Mouse (Mus musculus) hindbrain, embryonic 10.5 days (tissue): Measurements from ENCODE around the gene Nkx6-1. TPM values are rescaled to one million over a fixed set of nuclear protein-coding genes. Genes with fewer than 3 reads are reported as not detected.

Source experiments
- DNase-seq: peaks from one replicate; pipeline ENCODE4 v3.0.0-alpha.2; 2017; ENCODE audit warnings: low spot score
- H3K27ac ChIP-seq: fragments of 300-500 bp; sonication (generic); 2 replicates; pipeline ENCODE4 v1.5.1; 2016; ENCODE audit warnings: mild to moderate bottlenecking, moderate library complexity
- H3K27me3 ChIP-seq: fragments of 300-500 bp; sonication (generic); 2 replicates; pipeline ENCODE4 v1.6.1; 2016; ENCODE audit warnings: mild to moderate bottlenecking; ENCODE audit not compliant: poor library complexity, insufficient read depth, severe bottlenecking
- H3K36me3 ChIP-seq: fragments of 300-500 bp; sonication (generic); 2 replicates; pipeline ENCODE4 v1.6.1; 2016; ENCODE audit warnings: mild to moderate bottlenecking, moderate library complexity
- H3K4me1 ChIP-seq: fragments of 300-500 bp; sonication (generic); replicated peaks from 2 replicates; pipeline ENCODE4 v1.6.1; 2016; ENCODE audit warnings: mild to moderate bottlenecking
- H3K4me3 ChIP-seq: fragments of 300-500 bp; sonication (generic); 2 replicates; pipeline ENCODE4 v1.5.1; 2016; ENCODE audit warnings: mild to moderate bottlenecking, moderate library complexity
- H3K9me3 ChIP-seq: fragments of 300-500 bp; sonication (generic); 2 replicates; pipeline ENCODE4 v1.6.1; 2016; ENCODE audit warnings: mild to moderate bottlenecking, moderate library complexity
- WGBS: fragments of 180-500 bp; shearing (Covaris S2); methylation state at CpG from one replicate; pipeline ENCODE4 v1.1.7; 2016; 5-methylcytosine and 5-hydroxymethylcytosine counted together
- polyA plus RNA-seq: library from polyadenylated mRNA; unstranded; fragments of >200 nt; fragmentation: Nextera tagmentation; extraction: Ambion mirVana; gene quantifications from 2 replicates; pipeline ENCODE4 v1.2.1, GENCODE M21; 2016

Gene Nkx6-1
- polyA plus RNA-seq, 1 experiment from 2014 or later: 9.8 TPM

GRCm38 (mm10) chr5:101657698-101658097 is 7.1 kb downstream of the Nkx6-1 start:
- H3K9me3 ChIP-seq: no peaks in the 10 kb centered on the region
- peak overlapping the region; percentile 66 for H3K4me3 ChIP-seq

GRCm38 (mm10) chr5:101656107-101656506 is 8.7 kb downstream of the Nkx6-1 start:
- H3K4me3 ChIP-seq: peak overlapping the region; percentile 3; the same call in 1 of the 2 replicates
- 4% methylated on average over 3 of the region's 3 CpGs for WGBS
- H3K9me3 ChIP-seq: 0 out of 2 replicates have a peak, but pooled peaks cover 5% of the 10 kb centered on the region
- peak overlapping the region; percentile 19; the same call in 1 of the 2 replicates for H3K27ac ChIP-seq
- no peaks in the 10 kb centered on the region; the same call in 1 of the 2 replicates for H3K36me3 ChIP-seq
- peaks cover 22% of the 10 kb centered on the region for H3K4me1 ChIP-seq
- peak; percentile 35 for DNase-seq
- H3K27me3 ChIP-seq: peaks cover 99% of the 10 kb centered on the region

More at GRCm38 (mm10) chr5:101657698-101658097, 7.1 kb downstream of the Nkx6-1 start:
- DNase-seq: peak; percentile 45
- Histone ChIP-seq H3K27me3 (peaks cover 100% of the 10 kb centered on the region), H3K36me3 (no peaks in the 10 kb centered on the region; the same call in 1 of the 2 replicates), H3K4me1 (peaks cover 22% of the 10 kb centered on the region), H3K27ac (peak overlapping the region; percentile 82)
- WGBS: under 1% methylated on average over 10 of the region's 10 CpGs

GRCm38 (mm10) chr5:101655418-101655817 is 9.4 kb downstream of the Nkx6-1 start:
- Histone ChIP-seq H3K36me3 (no peaks in the 10 kb centered on the region; the same call in 1 of the 2 replicates), H3K4me1 (peaks cover 22% of the 10 kb centered on the region), H3K9me3 (0 out of 2 replicates have a peak, but pooled peaks cover 5% of the 10 kb centered on the region), H3K4me3 (no peak overlapping the region), H3K27me3 (peaks cover 99% of the 10 kb centered on the region), H3K27ac (peak overlapping the region; percentile 35; the same call in 1 of the 2 replicates)
- WGBS: 34% methylated on average over 7 of the region's 7 CpGs
- no peak for DNase-seq

- peak; percentile 53 for DNase-seq
- Histone ChIP-seq H3K4me1 (peaks cover 16% of the 10 kb centered on the region), H3K36me3 (no peaks in the 10 kb centered on the region), H3K4me3 (peak overlapping the region; percentile 26), H3K27ac (no peak overlapping the region), H3K27me3 (peaks cover 97% of the 10 kb centered on the region), H3K9me3 (0 out of 2 replicates have a peak, but pooled peaks cover 5% of the 10 kb centered on the region)
- 4% methylated on average over 53 of the region's 53 CpGs for WGBS
Measured at GRCm38 (mm10) chr5:101647726-101648686, 16.8 kb downstream of the Nkx6-1 start.

- no peak overlapping the region for H3K27ac ChIP-seq
- 0 out of 2 replicates have a peak, but pooled peaks cover 5% of the 10 kb centered on the region for H3K9me3 ChIP-seq
- peak overlapping the region; percentile 26; the same call in 1 of the 2 replicates for H3K4me3 ChIP-seq
- peaks cover 98% of the 10 kb centered on the region for H3K27me3 ChIP-seq
- peak; percentile 17 for DNase-seq
- H3K36me3 ChIP-seq: no peaks in the 10 kb centered on the region
- 34% methylated on average over 20 of the region's 20 CpGs for WGBS
- peaks cover 16% of the 10 kb centered on the region for H3K4me1 ChIP-seq
Measured at GRCm38 (mm10) chr5:101646961-101647575, 17.7 kb downstream of the Nkx6-1 start.

GRCm38 (mm10) chr5:101645071-101645470 is 19.7 kb downstream of the Nkx6-1 start:
- no peak for DNase-seq

GRCm38 (mm10) chr5:101638101-101638500 is 26.7 kb downstream of the Nkx6-1 start:
- no peak for DNase-seq
- Histone ChIP-seq H3K36me3 (no peaks in the 10 kb centered on the region), H3K9me3 (no peaks in the 10 kb centered on the region), H3K4me1 (no peaks in the 10 kb centered on the region), H3K4me3 (no peak overlapping the region), H3K27ac (no peak overlapping the region), H3K27me3 (peaks cover 34% of the 10 kb centered on the region)
- WGBS: 83% methylated on average over 4 of the region's 4 CpGs

More at GRCm38 (mm10) chr5:101645071-101645470, 19.7 kb downstream of the Nkx6-1 start:
- peaks cover 95% of the 10 kb centered on the region for H3K27me3 ChIP-seq
- H3K36me3 ChIP-seq: no peaks in the 10 kb centered on the region
- no peaks in the 10 kb centered on the region for H3K9me3 ChIP-seq
- H3K4me3 ChIP-seq: no peak overlapping the region
- H3K4me1 ChIP-seq: peaks cover 16% of the 10 kb centered on the region
- H3K27ac ChIP-seq: no peak overlapping the region
- WGBS: 82% methylated on average over 8 of the region's 8 CpGs

Other genes with a start within 250 kb of the Nkx6-1 start
- gene Cds1, start 100.1 kb upstream of the Nkx6-1 start, polyA plus RNA-seq: 0.73 and 1.2 TPM in 2 replicates